Mouse (Mus musculus): Measurements from ENCODE around the gene Ecel1.

- no peak for TF ChIP-seq CTCF (IDR thresholded peaks at IDR 0.05; ENCODE audit: extremely low read depth, insufficient read depth, low read length)
- TF ChIP-seq POLR2A (IDR thresholded peaks at IDR 0.05; ENCODE audit: extremely low read depth, insufficient read depth, low read length): no peak
Observed at GRCm38 (mm10) chr1:87151286-87151685, 5.0 kb downstream of the Ecel1 start.

Data from cortical plate, adult 2 months (tissue).